Mouse (Mus musculus): Measurements from ENCODE around the gene Pik3r5. TPM values are rescaled to one million over a fixed set of nuclear protein-coding genes. Genes with fewer than 3 reads are reported as not detected.
A peak's percentile ranks its signal among the peaks of the same experiment; 100 is the strongest.

Gene Pik3r5
- polyA plus RNA-seq, 1 experiment from 2014 or later = 0.92 TPM

DNA sequence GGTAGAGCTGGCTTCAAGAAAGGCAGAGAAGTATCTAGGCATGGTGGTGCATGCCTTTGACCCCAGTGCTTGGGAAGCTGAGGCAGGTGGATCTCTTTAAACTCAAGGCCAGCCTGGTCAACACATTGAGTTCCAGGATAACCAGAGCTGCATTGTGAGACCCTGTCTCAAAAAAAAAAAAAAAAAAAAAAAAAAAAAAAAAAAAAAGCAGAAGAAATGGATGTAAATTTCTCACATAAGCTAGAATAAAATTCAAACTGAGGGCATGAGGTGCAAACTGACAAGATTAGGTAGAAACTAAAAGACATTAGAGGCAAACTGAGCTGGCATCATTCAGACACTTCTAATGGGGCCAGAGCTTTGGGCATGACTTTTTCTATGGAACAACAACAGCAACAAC, 50.1 kb downstream of the Pik3r5 start:
- ATAC-seq (ENCODE audit: low FRiP score) (no peak), DNase-seq (ENCODE audit: low spot score, missing footprints) (no peak)
- Histone ChIP-seq H3K9me3 (ENCODE audit: control insufficient read depth, low read length) (no peaks in the 10 kb centered on the region), H3K27ac (ENCODE audit: low read depth, low read length) (no peak overlapping the region), H3K9ac (ENCODE audit: low read length) (no peak overlapping the region), H3K36me3 (ENCODE audit: control insufficient read depth, insufficient read depth, low read length) (no peaks in the 10 kb centered on the region), H3K4me3 (ENCODE audit: low read depth, low read length) (no peak overlapping the region), H3K4me1 (ENCODE audit: control insufficient read depth, insufficient read depth, low read length) (no peaks in the 10 kb centered on the region), H3K4me2 (no peak overlapping the region), H3K27me3 (ENCODE audit: control insufficient read depth, insufficient read depth, low read length) (no peaks in the 10 kb centered on the region)

DNA sequence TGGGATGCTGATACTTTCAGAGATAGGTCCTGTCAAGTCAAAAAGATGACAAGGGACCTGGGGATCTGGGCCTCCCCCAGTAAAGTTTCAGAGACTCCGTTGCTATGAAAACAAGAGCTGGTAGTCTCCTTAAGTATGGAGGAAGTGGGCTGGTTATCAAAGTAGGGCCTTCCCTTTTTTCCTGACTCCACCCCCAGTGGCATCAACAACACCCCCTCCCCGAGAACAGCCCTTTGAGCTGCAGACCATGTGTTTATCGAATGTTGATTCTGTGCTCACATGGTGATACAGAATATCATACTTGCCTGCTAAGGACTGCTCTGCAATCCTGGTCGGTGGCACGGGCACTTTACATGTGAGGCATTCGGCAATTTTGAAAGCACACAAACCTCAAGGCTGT, 51.3 kb downstream of the Pik3r5 start:
- DNase-seq (ENCODE audit: low spot score, missing footprints) = no peak
- no peaks in the 10 kb centered on the region for H3K9me3 ChIP-seq (ENCODE audit: control insufficient read depth, low read length)
- 82% methylated on average over 6 of the region's 6 CpGs for WGBS

GRCm38 (mm10) chr11:68484431-68484830, 52.5 kb downstream of the Pik3r5 start:
- no peak overlapping the region for H3K9ac ChIP-seq (ENCODE audit: low read length)
- DNase-seq (ENCODE audit: low spot score, missing footprints) (no peak), ATAC-seq (ENCODE audit: low FRiP score) (no peak)
- H3K9me3 ChIP-seq (ENCODE audit: control insufficient read depth, low read length) = no peaks in the 10 kb centered on the region
- no peaks in the 10 kb centered on the region for H3K4me1 ChIP-seq (ENCODE audit: control insufficient read depth, insufficient read depth, low read length)
- H3K4me3 ChIP-seq (ENCODE audit: low read depth, low read length) = no peak overlapping the region
- H3K36me3 ChIP-seq (ENCODE audit: control insufficient read depth, insufficient read depth, low read length) = no peaks in the 10 kb centered on the region
- no peak overlapping the region for H3K27ac ChIP-seq (ENCODE audit: low read depth, low read length)
- WGBS = 72% methylated on average over 3 of the region's 3 CpGs
- no peak overlapping the region for H3K4me2 ChIP-seq
- H3K27me3 ChIP-seq (ENCODE audit: control insufficient read depth, insufficient read depth, low read length) = no peaks in the 10 kb centered on the region

More for the DNA sequence above, 51.3 kb downstream of the Pik3r5 start:
- no peaks in the 10 kb centered on the region for H3K4me1 ChIP-seq (ENCODE audit: control insufficient read depth, insufficient read depth, low read length)
- no peak for ATAC-seq (ENCODE audit: low FRiP score)
- H3K9ac ChIP-seq (ENCODE audit: low read length) = no peak overlapping the region
- H3K36me3 ChIP-seq (ENCODE audit: control insufficient read depth, insufficient read depth, low read length) = no peaks in the 10 kb centered on the region
- no peak overlapping the region for H3K27ac ChIP-seq (ENCODE audit: low read depth, low read length)
- H3K4me2 ChIP-seq = no peak overlapping the region
- H3K27me3 ChIP-seq (ENCODE audit: control insufficient read depth, insufficient read depth, low read length) = no peaks in the 10 kb centered on the region
- H3K4me3 ChIP-seq (ENCODE audit: low read depth, low read length) = no peak overlapping the region

GRCm38 (mm10) chr11:68485206-68485942, 53.5 kb downstream of the Pik3r5 start:
- DNase-seq (ENCODE audit: low spot score, missing footprints) = peak; percentile 95
- H3K36me3 ChIP-seq (ENCODE audit: control insufficient read depth, insufficient read depth, low read length) = no peaks in the 10 kb centered on the region
- no peaks in the 10 kb centered on the region for H3K27me3 ChIP-seq (ENCODE audit: control insufficient read depth, insufficient read depth, low read length)
- no peak overlapping the region for H3K4me3 ChIP-seq (ENCODE audit: low read depth, low read length)
- H3K27ac ChIP-seq (ENCODE audit: low read depth, low read length) = no peak overlapping the region
- no peak for ATAC-seq (ENCODE audit: low FRiP score)
- H3K9me3 ChIP-seq (ENCODE audit: control insufficient read depth, low read length) = no peaks in the 10 kb centered on the region
- no peak overlapping the region for H3K4me2 ChIP-seq
- H3K4me1 ChIP-seq (ENCODE audit: control insufficient read depth, insufficient read depth, low read length) = no peaks in the 10 kb centered on the region
- WGBS = 42% methylated on average over 8 of the region's 8 CpGs
- no peak overlapping the region for H3K9ac ChIP-seq (ENCODE audit: low read length)

GRCm38 (mm10) chr11:68486093-68486492, 54.2 kb downstream of the Pik3r5 start:
- no peak for DNase-seq (ENCODE audit: low spot score, missing footprints)
- Histone ChIP-seq H3K9me3 (ENCODE audit: control insufficient read depth, low read length) (no peaks in the 10 kb centered on the region), H3K4me2 (no peak overlapping the region), H3K27ac (ENCODE audit: low read depth, low read length) (no peak overlapping the region), H3K27me3 (ENCODE audit: control insufficient read depth, insufficient read depth, low read length) (no peaks in the 10 kb centered on the region), H3K4me1 (ENCODE audit: control insufficient read depth, insufficient read depth, low read length) (no peaks in the 10 kb centered on the region), H3K4me3 (ENCODE audit: low read depth, low read length) (no peak overlapping the region), H3K9ac (ENCODE audit: low read length) (no peak overlapping the region), H3K36me3 (ENCODE audit: control insufficient read depth, insufficient read depth, low read length) (no peaks in the 10 kb centered on the region)
- WGBS = 85% methylated on average over 3 of the region's 3 CpGs
- no peak for ATAC-seq (ENCODE audit: low FRiP score)

- no peak for ATAC-seq (ENCODE audit: low FRiP score)
- Histone ChIP-seq H3K27ac (ENCODE audit: low read depth, low read length) (no peak overlapping the region), H3K4me1 (ENCODE audit: control insufficient read depth, insufficient read depth, low read length) (no peaks in the 10 kb centered on the region), H3K4me2 (no peak overlapping the region), H3K9me3 (ENCODE audit: control insufficient read depth, low read length) (no peaks in the 10 kb centered on the region), H3K9ac (ENCODE audit: low read length) (no peak overlapping the region), H3K4me3 (ENCODE audit: low read depth, low read length) (no peak overlapping the region), H3K27me3 (ENCODE audit: control insufficient read depth, insufficient read depth, low read length) (no peaks in the 10 kb centered on the region), H3K36me3 (ENCODE audit: control insufficient read depth, insufficient read depth, low read length) (no peaks in the 10 kb centered on the region)
- WGBS = 86% methylated on average over 10 of the region's 10 CpGs
- no peak for DNase-seq (ENCODE audit: low spot score, missing footprints)
Observed at GRCm38 (mm10) chr11:68487720-68488119, 55.8 kb downstream of the Pik3r5 start.

GRCm38 (mm10) chr11:68488256-68488824, 56.4 kb downstream of the Pik3r5 start:
- Histone ChIP-seq H3K9me3 (ENCODE audit: control insufficient read depth, low read length) (no peaks in the 10 kb centered on the region), H3K27ac (ENCODE audit: low read depth, low read length) (no peak overlapping the region), H3K4me3 (ENCODE audit: low read depth, low read length) (no peak overlapping the region), H3K4me2 (no peak overlapping the region), H3K36me3 (ENCODE audit: control insufficient read depth, insufficient read depth, low read length) (no peaks in the 10 kb centered on the region), H3K27me3 (ENCODE audit: control insufficient read depth, insufficient read depth, low read length) (no peaks in the 10 kb centered on the region), H3K9ac (ENCODE audit: low read length) (no peak overlapping the region), H3K4me1 (ENCODE audit: control insufficient read depth, insufficient read depth, low read length) (no peaks in the 10 kb centered on the region)
- ATAC-seq (ENCODE audit: low FRiP score) (no peak), DNase-seq (ENCODE audit: low spot score, missing footprints) (no peak)
- 85% methylated on average over 6 of the region's 6 CpGs for WGBS

GRCm38 (mm10) chr11:68489236-68489635, 57.3 kb downstream of the Pik3r5 start:
- ATAC-seq (ENCODE audit: low FRiP score) (no peak), DNase-seq (ENCODE audit: low spot score, missing footprints) (no peak)
- Histone ChIP-seq H3K4me3 (ENCODE audit: low read depth, low read length) (no peak overlapping the region), H3K27me3 (ENCODE audit: control insufficient read depth, insufficient read depth, low read length) (no peaks in the 10 kb centered on the region), H3K4me1 (ENCODE audit: control insufficient read depth, insufficient read depth, low read length) (no peaks in the 10 kb centered on the region), H3K4me2 (no peak overlapping the region), H3K9ac (ENCODE audit: low read length) (no peak overlapping the region), H3K36me3 (ENCODE audit: control insufficient read depth, insufficient read depth, low read length) (no peaks in the 10 kb centered on the region), H3K9me3 (ENCODE audit: control insufficient read depth, low read length) (no peaks in the 10 kb centered on the region), H3K27ac (ENCODE audit: low read depth, low read length) (no peak overlapping the region)
- WGBS = 31% methylated on average over 2 of the region's 2 CpGs

DNA sequence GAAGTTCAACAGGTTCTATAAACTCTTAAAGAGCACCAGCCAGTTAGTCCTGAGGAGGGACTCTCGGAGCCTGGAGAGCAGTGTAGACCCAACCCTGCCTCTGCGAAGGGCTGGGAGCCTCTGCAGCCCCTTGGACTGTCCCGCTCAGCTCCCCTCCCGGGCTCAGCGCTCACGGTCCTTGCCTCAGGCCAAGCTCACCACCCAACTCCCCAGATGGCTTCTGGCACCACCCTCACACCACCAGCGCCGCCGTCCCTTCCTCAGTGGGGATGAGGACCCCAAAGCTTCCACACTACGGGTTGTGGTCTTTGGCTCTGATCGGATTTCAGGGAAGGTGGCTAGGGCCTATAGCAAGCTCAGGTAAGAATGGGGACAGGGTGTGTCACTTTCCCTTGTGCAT, 60.7 kb downstream of the Pik3r5 start:
- ATAC-seq (ENCODE audit: low FRiP score) (no peak), DNase-seq (ENCODE audit: low spot score, missing footprints) (no peak)
- Histone ChIP-seq H3K27me3 (ENCODE audit: control insufficient read depth, insufficient read depth, low read length) (no peaks in the 10 kb centered on the region), H3K4me1 (ENCODE audit: control insufficient read depth, insufficient read depth, low read length) (no peaks in the 10 kb centered on the region), H3K27ac (ENCODE audit: low read depth, low read length) (no peak overlapping the region), H3K9ac (ENCODE audit: low read length) (no peak overlapping the region), H3K4me2 (no peak overlapping the region), H3K36me3 (ENCODE audit: control insufficient read depth, insufficient read depth, low read length) (no peaks in the 10 kb centered on the region), H3K4me3 (ENCODE audit: low read depth, low read length) (no peak overlapping the region), H3K9me3 (ENCODE audit: control insufficient read depth, low read length) (no peaks in the 10 kb centered on the region)
- WGBS = 92% methylated on average over 11 of the region's 11 CpGs

Measured in midbrain, embryonic 11.5 days (tissue).